Mouse (Mus musculus): ENCODE measurements around the gene Pdhx. TPM values are rescaled to one million over a fixed set of nuclear protein-coding genes. Genes with fewer than 3 reads are reported as not detected.

Gene Pdhx
- total RNA-seq, 2 experiments from 2014 or later = 14.0 to 15.1 TPM

DNA sequence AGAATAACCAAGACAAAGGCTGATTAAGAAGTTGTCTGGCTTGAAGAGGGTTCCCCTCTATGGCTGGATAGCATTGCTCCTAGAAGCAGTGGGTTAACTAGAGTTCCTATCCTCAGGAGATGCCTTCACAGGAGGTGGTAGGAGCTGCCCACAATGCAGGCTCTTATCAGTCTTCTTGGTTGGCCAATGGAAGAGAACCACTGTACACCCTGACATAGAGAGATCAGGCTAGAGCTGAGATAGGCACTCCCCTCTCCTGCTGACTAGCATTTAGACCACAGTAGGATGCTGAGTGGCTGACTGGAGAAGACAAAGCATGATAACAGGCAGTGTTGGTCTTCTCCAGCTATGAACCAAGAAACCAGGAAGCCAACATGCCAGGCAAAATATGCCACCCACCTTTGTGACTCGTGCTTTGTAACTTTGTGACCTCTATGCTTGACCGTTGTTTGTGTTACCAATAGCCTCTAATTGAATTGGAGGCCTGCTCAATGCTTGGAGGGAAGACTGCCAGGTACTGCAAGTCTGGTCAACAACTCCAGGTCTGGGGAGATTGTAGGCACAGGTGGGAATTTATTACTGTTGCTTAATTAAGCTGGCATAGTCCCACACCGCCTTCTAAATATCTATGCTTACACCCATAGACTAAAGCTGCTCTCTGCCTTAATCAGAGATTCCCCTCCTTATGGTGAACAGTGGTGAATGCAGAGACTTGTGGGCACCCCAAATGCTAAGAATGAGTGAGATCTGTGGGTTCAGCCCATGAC lies 79.3 kb downstream of the Pdhx start:
- ATAC-seq (replicated peaks; ENCODE audit: low FRiP score, poor library complexity, severe bottlenecking) = no peak

DNA sequence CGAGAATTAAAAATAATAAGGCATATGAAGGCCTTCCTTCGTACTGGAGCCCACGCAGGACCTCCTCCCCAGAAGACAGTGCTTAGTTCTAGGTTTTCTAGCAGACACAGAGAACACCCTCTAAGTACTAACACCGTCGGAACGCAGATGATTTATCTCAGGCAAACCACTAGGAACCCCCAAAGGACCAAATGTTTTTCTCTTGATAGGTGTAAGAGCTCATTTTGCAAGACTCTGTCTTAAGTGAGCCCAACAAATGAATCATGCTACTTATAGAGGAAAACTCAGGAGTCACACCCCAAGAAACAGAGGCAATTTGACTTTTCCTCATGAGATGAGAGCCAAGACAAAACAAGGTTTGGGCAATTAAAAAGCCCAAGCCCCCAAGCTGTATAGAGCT lies 80.9 kb downstream of the Pdhx start:
- ATAC-seq (replicated peaks; ENCODE audit: low FRiP score, poor library complexity, severe bottlenecking) = no peak

DNA sequence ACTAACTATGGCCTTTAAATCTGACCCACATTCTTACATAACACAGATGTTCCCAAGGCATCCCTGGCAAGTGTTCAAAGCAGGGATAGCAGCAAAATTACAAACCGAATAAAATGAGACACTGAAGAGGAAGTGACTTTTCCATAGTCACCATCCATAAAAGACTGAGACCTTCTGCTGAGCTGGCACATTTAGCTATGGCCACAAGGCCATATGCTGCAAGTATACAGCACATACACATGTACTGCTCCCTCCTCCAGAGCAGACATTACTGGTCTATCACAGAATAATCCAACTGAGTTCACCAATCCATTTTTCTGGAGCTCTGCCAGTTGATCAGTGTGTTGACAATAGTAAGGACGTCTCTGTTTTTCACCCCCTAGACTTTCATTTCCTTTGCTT lies 83.0 kb downstream of the Pdhx start:
- ATAC-seq (replicated peaks; ENCODE audit: low FRiP score, poor library complexity, severe bottlenecking) = no peak

DNA sequence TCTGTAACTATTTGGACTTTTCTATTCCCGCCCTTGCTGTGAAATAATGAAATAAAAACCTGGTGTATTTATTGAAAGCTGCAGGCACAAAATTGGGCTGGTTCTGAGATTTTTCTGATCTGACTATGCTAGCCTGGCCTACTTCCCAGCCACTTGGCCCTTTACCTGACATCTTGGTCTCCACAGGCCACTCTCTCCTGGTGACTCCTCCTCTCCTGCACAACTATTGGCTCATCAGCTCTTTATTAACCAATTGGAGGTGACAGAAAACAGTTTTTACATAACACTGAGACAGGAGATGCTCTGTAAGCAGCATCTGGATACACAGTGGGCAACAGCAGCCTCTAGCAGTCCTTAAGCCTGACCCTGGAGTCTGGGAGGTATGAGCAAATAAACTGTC lies 83.9 kb downstream of the Pdhx start:
- ATAC-seq (replicated peaks; ENCODE audit: low FRiP score, poor library complexity, severe bottlenecking) = no peak

DNA sequence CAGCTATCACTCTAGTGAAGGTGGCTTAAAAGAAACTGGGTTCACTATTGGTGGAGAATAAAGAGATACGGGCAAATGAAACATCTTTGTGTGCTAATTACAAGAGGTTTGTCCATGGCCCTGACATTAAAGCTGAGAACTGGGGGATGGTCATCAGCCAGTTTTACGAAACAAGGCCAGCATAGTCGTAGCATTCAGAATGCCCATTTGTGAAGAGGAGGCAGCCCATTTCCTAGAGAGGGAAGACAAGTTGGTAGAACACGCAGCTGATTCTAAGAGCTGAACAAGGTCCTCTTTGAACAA lies 85.7 kb downstream of the Pdhx start:
- no peak for ATAC-seq (replicated peaks; ENCODE audit: low FRiP score, poor library complexity, severe bottlenecking)

DNA sequence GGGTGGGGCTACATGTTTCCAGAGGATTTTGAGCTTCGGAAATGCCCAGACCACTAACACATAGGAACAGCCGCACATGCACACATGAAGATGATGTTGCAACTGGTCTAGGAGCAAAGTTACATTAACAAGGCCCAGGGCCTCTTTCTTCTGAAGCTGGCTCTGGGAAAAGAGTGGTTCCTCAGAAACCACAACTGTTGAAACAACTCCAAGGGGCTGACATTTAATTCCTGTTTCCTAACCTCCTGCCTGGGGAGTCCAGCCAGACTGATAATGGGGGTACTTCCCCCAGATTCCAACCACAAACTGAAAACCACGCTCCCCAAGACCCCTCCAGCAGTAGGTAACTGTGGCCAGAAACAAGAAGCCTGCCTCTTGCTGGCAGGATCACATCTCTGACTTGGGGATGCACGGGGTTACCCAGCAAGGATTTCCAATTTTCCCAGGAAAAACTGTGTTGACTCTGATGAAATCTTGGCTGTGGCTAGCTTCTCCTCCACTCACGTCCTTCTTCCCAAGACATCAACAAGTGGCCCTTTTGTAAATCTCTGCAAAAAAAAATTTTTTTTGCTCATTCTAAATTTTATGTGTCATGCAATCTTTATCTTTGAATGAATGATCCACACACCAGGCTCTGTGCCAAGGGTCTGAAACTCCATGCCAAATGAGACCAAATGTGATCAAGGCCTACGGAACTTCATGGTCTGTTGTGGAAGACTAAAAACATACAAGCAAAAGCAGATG lies 86.2 kb downstream of the Pdhx start:
- no peak for ATAC-seq (replicated peaks; ENCODE audit: low FRiP score, poor library complexity, severe bottlenecking)

DNA sequence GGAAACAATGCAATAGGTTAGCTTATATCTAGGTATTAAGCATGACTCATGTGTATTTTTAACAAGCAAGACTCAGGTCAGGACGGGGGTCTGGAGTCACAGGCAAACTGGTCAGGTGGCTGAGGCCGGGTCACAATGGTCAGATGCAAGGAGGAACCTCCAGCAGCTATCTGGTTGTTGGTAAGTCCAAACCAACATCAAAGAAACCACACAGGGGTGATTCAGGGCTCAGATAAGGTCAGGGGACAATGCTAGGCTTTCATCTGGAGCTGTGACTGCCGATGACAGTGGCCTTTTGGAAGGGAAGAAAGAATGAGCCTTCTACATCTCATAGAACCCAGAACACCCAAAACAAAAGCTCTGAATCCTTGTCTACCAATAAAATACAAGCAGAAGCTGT lies 86.9 kb downstream of the Pdhx start:
- ATAC-seq (replicated peaks; ENCODE audit: low FRiP score, poor library complexity, severe bottlenecking) = no peak

DNA sequence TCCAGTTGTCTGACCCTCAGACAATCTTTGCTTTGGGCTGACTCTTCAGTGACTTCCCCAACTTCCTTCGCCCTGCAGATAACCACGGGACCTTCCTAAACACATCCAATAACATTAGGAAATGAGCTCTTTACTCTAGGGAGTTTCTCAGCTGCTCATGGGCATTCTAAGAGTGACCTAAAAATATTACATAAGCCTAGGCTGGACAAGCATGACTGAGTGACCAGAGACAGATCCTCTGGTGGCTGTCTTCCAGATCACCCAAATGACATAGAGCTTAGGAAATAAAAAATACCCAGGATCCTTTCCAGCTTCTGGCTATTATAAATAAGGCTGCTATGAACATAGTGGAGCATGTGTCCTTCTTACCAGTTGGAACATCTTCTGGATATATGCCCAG lies 90.5 kb downstream of the Pdhx start:
- no peak for ATAC-seq (replicated peaks; ENCODE audit: low FRiP score, poor library complexity, severe bottlenecking)

DNA sequence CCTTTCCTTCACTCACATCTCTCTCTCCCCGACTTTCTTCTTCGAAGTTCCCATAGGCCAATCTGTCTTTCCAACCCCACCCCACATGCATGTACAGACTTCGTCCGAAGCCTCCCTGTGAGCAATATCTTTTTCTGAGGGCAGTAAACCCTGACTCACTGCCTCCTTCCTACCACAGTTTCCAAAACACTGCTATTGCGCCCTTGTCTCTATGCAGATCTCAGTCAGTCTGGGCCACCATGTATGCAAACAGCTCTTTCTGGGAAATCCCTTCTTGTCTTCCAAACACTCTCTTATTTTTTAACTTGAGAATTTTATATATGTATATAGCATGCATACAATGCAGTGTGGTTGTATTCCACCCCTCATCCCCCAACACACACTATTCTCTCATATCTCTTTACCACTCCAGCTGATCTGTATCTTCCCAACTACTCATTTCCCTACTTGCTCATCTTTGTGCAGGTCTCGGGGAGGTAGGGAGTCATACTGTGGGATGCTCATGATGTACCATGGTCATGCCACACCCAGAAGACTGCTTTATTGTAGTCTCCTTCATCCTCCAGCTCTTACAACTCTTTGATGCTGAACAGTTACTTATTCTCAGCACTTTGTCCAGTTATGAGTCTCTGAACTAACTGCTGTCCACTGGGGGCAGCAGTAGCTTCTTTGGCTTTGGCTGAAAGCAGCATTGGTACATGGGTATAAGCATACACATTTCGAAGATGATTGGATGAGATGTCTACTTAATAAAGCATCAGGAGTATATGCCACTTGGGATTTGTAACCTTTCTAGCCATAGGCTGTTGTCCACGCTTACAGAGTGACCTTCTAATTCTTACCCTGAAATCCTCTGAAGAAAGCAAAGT lies 91.6 kb downstream of the Pdhx start:
- no peak for ATAC-seq (replicated peaks; ENCODE audit: low FRiP score, poor library complexity, severe bottlenecking)

DNA sequence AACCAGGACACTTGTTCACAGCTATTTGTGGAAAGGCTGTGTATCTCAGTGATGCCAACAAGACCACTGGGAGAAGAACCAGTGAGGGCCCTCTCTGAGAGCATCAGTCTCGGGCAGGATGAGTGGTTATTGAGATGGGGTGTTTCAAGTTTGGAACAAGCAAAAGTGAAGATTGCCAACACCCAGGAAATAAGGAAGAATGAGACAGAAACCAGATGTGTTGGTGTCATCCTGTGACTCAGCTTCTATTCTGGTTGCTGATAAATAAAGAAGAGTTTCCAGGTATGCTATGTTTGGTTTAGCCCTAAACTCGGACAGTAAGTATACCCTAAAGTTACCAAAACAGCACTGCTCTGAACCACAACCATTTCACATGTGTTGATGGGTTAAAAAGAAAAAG lies 92.4 kb downstream of the Pdhx start:
- ATAC-seq (replicated peaks; ENCODE audit: low FRiP score, poor library complexity, severe bottlenecking) = no peak

DNA sequence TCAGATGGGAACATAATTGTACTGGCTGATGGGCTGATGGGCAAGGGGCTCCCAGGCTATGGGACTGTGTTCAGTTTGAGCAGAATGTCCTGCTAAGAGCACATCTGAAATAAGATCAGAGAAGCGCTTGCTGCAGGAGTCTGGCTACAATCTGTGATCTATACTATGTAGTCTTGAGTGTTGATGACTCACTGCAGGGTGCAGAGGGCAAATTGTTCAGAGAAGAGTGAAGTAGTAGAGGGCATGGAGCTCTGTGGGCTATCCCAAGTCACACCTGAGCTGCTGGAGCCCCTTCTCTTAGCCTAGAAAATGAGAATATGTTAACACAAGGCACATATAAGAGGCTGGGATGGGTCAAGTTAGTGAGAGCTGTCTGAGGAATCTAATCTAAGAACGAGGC lies 93.8 kb downstream of the Pdhx start:
- ATAC-seq (replicated peaks; ENCODE audit: low FRiP score, poor library complexity, severe bottlenecking) = no peak

DNA sequence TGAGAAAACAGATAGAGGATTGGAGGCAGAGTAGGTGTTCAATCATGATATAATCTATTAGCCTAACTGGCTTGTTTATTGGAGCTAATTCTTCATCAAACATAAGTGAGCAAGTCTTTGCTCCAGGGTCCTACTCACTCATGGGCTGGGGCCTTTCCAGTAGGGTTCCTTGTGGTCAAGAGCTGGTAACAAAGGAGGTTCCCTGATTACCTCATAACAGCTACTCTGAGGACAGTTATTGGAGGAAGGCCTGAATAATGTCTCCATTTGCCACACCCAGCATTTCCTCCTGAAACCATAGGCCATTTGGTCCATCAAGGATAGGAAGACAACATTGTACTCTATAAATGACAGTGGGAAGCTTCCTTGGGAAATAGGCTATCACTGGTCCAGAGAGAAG lies 94.2 kb downstream of the Pdhx start:
- ATAC-seq (replicated peaks; ENCODE audit: low FRiP score, poor library complexity, severe bottlenecking) = no peak

DNA sequence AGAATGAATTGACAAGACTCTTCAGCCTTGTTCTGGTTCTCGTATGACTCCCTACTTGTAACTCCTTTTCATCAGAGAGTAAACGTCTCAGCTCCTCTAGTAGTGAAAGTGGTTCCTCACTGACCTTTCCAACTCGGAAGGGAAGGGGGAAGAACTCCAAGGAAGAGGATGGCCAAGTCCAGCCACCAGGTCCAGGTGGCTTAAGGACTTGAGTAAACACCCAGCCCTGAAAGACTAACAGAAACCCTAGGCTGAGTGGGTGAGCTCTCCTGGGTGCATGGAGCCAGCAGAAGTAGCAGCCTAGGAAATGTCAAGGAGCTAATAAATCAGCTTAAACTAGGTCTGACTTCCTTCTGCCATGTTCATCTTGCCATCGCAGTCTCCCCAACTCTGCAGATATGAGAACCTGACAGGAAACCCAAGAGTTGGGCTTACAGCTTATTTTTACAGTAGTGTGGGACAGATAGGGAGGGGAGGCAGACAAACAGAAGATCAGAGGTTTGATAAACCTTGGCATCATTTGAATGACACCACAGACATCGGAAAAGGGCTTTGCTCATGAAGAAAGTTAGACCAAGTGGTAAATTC lies 97.9 kb downstream of the Pdhx start:
- no peak for ATAC-seq (replicated peaks; ENCODE audit: low FRiP score, poor library complexity, severe bottlenecking)

DNA sequence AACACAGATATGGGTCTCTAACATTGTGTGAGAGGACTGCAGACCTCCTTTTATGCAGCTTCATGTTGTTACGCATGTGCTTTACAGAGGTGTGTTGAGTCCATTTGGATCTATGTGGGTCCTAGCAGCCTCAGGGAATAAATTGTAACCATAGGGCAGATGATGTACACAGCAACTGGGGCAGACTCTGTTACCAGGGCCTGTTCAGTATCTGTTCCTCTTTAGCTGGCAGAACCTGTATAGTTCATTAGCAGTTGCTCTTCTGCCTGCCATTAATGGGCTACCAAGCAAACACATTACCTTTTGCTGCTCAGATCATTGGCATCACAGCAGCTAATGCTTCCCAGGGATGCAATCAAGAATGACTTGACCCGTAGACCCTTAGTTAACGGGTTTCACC lies 100.2 kb downstream of the Pdhx start:
- no peak for ATAC-seq (replicated peaks; ENCODE audit: low FRiP score, poor library complexity, severe bottlenecking)

DNA sequence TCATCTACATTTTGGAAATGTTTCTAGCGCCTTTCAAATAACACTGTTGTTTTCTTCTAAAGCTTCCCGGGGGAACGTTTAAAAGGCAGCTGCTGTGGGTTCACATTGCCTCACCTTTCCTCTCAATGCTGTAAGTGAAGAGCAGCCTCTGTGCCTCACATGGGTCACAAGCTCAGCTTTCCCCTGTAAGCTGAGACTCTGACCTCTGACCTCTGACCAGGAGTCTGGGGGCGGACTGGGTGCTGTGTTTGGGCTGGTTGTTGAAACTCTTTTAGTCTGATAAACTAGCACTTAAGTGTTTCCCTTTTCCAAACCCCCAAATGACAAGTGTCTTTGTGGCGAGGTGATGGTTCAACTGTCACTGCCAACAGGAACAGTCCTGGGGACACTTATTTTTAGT lies 100.7 kb downstream of the Pdhx start:
- no peak for ATAC-seq (replicated peaks; ENCODE audit: low FRiP score, poor library complexity, severe bottlenecking)

DNA sequence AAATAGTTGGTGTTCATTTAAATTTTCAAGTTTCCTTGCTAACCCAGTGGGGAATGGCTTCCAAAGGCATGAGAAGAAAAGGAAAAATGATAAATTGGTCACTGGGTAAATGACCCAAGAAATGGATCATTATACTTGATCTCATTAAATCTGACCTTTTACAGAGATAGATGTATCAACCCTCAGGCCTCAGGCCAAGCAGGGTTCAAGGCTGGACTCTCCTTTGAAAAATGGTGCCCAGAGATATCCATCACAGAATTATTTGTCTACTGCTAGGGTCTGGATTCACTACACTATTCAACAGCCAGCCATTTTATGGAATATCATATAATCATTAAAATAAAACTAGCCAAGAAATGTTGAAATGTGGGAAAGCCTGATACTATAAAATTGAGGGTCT lies 101.4 kb downstream of the Pdhx start:
- no peak for ATAC-seq (replicated peaks; ENCODE audit: low FRiP score, poor library complexity, severe bottlenecking)

Other genes starting within 250 kb of the Pdhx start
- gene Cd44, start 171.8 kb downstream of the Pdhx start, total RNA-seq (2015; ENCODE audit: low replicate concordance) = 51.5 and 61.6 TPM in 2 replicates
- gene Cd44, start 171.8 kb downstream of the Pdhx start, total RNA-seq (2017; ENCODE audit: low replicate concordance) = 30.2 and 31.8 TPM in 2 replicates
- gene Apip, start 162 bp upstream of the Pdhx start, total RNA-seq (2015; ENCODE audit: low replicate concordance) = 45.3 and 109 TPM in 2 replicates
- 24.8 and 28.9 TPM in 2 replicates for gene Apip, start 162 bp upstream of the Pdhx start, total RNA-seq (2017; ENCODE audit: low replicate concordance)
- not detected in 2 replicates for gene Ehf, start 229.8 kb upstream of the Pdhx start, total RNA-seq (2015; ENCODE audit: low replicate concordance)
- 1.9 TPM in 1 of 2 replicates, not detected in the other for gene Ehf, start 229.8 kb upstream of the Pdhx start, total RNA-seq (2017; ENCODE audit: low replicate concordance)